Mouse (Mus musculus): ENCODE measurements around the gene Ptpn14.

Ptpn14 gene

GRCm38 (mm10) chr1:189767910-189768309 is 39.8 kb downstream of the Ptpn14 start:
- DNase-seq (ENCODE audit: low read depth, low spot score) = no peak

- no peak for DNase-seq (ENCODE audit: low read depth, low spot score)
Observed at GRCm38 (mm10) chr1:189770516-189770915, 42.4 kb downstream of the Ptpn14 start.

GRCm38 (mm10) chr1:189772707-189773106 is 44.6 kb downstream of the Ptpn14 start:
- no peak for DNase-seq (ENCODE audit: low read depth, low spot score)

DNA sequence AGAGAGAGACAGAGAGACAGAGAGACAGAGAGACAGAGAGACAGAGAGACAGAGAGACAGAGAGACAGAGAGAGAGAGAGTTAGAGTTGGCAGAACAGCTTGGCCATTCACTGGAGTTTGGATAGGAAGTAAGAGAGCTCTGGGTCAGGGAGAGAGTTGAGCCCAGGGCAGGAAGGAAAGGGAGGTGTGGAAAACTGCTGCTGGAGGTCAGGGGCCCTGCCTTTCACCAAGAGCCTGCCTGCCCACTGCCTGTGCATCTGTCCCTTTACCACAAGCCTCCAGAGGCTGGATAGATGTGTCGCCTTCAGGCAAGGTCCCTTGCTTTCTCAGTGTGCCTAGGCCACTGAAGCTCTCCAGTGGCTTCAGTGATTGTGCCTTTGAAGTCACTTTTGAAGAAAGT is 46.7 kb downstream of the Ptpn14 start:
- no peak for DNase-seq (ENCODE audit: low read depth, low spot score)

DNA sequence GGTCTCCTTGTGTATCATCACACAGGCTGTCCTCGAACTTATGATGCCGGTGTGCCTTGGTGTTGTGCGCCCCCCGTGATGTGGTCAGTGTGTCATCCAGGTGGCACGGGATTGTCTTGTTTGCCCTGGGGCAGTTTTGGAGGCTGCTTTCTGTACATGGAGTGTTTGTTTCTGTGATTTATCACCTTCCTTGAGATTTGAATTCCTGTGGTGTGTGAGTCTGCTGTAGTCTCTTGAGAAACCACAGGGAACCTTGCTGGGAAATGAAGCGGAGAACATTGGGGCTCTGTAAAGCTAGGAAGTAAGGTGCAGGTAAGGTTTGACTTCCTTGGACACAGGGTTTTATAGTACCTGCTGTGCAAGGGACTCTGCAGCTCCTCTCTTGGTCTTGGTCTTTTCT is 49.1 kb downstream of the Ptpn14 start:
- DNase-seq (ENCODE audit: low read depth, low spot score) = no peak

GRCm38 (mm10) chr1:189778343-189778742 is 50.3 kb downstream of the Ptpn14 start:
- no peak for DNase-seq (ENCODE audit: low read depth, low spot score)

DNA sequence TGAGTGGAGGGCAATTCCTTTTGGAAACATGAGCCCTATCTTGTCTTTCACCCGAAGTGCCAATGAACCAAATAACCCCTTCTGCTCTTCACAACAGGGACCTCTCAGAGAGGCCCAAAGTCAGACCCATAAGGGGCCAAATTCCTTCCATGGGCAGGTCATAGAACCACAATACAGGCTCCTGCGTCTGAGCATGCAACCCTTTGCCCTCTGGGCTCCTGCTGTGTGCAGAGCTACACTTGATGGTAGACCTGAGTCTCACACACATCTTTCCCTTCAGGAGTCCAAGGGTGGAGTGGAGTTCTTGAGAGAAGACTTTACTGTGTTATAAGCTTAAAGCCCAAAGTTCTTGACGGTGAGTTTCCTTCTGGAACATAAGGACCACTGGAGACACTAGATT is 51.2 kb downstream of the Ptpn14 start:
- DNase-seq (ENCODE audit: low read depth, low spot score) = no peak

DNA sequence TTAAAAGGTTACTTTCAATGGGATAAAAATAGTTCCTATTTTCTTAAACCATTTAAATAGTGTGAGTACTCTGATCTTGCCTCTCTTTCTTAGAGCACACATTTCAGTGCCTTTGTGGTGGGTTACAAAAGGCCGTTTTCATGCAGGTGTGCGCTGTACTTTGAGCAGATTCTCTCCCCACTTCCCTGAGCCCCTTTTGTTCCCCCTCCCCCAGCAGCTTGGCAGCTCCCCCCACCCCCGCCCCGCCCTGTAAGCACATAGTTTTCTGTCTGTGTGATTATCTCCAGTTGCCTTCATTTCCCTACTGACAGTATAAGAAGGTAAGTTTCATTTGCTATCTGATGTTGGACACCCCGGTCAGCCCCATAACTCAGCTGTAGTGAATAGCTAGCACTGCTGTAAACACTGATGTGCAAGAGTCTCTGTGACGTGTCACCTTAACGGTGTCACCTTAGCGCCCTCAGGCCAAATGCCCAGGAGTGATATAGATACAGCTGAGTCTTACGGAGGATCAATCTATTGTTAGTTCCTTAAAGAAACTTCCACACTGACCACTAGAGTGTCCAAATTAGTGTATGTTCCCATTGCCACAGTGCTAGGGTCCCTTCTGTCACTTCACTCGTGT is 53.8 kb downstream of the Ptpn14 start:
- DNase-seq (ENCODE audit: low read depth, low spot score) = no peak

DNA sequence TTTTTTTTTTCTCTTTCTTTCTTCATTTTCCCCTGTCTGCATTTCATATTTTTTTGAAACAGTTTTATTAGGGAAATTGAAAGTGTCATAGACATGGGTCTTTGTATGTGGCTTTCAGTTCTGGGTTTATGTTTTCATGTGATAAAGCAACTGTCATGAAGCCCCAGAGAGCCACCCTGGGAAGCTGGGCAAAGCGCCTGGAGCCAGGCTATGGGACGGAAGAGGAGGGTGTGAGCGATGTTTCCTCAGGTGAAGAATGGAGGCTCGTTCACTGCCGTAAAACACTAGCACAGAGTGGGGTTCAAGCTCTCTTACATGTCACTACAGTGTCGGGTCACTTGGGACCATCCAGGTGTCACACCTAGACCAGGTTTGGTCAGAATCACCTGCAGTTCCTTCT is 54.6 kb downstream of the Ptpn14 start:
- no peak for DNase-seq (ENCODE audit: low read depth, low spot score)

DNA sequence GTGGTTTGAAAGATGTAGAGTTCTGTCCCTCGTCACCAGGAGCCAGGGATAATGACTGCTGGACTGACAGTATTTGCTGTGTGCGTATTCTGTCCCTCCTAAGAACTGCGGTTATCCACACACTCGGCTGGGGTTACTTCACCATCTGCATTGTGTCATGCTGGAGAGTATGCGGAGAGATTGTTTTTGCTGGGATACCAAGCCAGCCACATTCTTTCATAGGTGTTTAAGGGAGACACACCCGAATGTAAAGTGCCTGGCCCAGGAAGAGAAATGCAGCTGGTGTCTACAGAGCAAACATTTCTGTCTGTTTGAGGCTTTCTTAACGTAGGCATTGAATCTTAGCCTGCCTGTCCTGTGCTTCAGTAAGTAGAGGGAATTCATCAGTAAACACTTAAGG is 56.4 kb downstream of the Ptpn14 start:
- DNase-seq (ENCODE audit: low read depth, low spot score) = no peak

DNA sequence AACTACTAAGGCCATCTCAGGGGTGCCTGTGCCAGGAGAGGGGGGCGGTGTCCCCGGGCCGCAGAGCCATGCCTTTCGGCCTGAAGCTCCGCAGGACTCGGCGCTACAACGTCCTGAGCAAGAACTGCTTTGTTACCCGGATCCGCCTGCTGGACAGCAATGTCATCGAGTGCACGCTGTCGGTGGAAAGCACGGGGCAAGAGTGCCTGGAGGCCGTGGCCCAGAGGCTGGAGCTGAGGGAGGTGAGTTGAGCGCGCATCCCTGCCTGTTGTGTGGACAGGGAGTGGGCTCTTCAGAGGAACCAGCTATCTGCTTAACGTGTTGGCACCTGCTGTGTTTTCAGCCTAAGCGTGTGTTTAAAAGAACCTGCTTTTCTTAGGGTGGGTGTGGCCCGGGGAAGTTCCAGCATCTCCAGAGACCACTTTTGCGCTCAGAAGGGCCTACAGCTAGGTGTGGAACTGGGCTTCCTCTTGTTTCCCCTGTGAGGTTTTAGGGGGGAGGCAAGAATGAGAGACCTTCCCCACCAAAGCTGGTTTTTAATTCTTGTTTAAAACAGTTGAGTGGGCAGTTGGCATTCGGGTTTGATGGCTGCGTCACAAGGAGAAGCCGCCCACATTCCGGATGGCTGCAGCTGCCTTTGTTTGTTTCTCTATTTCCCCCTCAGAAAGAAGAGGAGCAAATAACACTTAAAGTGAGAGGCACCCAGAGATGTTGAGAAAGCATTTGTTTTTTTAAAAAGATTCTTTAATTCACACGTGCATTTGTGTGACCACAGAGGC is 58.8 kb downstream of the Ptpn14 start:
- no peak for DNase-seq (ENCODE audit: low read depth, low spot score)

DNA sequence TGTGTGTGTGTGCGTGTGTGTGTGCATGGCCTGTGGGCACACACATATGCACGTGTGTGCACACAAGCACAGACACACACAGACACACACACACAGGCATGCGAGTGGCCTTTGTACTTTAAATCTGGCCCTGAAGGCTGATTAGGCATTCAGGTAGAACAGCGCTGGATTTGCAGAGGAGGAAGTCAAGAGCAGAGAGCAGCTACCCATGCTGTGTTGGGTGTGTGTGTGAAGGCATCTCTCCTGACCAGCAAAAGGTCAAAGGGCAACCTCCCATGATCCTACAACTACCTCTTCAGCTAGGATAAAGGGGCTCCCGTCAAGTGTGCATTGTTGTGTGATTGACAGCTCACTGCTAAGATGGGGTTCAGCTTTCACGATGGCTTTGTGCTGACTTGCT is 61.5 kb downstream of the Ptpn14 start:
- DNase-seq (ENCODE audit: low read depth, low spot score) = no peak

DNA sequence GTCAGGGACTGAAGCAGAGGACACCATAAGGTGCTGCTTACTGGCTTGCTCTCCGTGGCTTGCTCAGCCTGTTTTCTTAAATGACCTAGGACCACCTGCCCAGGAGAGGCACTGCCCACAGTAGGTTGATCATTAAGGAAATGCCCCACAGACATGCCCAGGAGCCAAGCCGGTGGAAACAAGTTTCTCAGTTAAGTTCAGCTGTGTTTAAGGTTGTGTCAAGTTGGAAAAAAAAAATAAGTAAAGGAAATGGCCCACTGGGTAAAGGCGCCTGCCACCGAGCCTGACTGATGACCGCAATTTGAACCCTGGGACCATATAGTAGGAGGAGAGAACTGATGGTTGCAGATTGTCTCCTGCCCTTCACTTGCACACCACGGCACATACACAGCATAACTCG is 62.6 kb downstream of the Ptpn14 start:
- DNase-seq (ENCODE audit: low read depth, low spot score) = no peak

DNA sequence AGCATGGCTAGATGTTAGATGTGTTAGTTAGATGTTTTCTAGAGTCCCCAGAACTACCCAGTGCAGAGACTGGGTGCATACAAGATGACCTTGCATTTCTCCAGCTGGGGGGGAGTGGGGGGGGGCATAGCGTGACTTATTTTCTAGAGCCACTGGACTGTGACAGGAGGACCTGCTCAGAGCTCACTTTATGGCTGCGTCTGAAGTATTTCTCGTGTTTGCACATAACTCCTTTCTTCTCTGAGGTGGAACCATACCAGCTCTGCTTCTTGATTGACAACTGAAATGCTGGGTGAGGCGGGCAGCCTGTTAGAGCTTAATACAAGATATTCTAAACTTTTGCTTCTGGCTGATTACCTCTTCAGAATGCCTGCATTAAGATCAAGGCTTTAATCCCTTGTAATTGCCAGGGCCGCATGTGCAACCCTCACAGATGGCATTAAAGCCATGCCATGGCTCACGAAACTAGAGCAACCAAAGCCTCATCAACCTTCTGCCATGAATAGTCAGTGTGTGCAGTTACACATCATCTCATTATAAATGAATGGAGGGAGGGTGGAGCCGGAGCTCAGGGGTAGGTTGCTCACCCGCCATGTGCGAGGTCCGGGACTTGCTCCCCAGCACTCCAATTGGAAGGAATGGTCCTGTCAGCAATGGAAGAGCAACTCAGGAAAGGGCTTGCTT is 63.6 kb downstream of the Ptpn14 start:
- DNase-seq (ENCODE audit: low read depth, low spot score) = no peak

DNA sequence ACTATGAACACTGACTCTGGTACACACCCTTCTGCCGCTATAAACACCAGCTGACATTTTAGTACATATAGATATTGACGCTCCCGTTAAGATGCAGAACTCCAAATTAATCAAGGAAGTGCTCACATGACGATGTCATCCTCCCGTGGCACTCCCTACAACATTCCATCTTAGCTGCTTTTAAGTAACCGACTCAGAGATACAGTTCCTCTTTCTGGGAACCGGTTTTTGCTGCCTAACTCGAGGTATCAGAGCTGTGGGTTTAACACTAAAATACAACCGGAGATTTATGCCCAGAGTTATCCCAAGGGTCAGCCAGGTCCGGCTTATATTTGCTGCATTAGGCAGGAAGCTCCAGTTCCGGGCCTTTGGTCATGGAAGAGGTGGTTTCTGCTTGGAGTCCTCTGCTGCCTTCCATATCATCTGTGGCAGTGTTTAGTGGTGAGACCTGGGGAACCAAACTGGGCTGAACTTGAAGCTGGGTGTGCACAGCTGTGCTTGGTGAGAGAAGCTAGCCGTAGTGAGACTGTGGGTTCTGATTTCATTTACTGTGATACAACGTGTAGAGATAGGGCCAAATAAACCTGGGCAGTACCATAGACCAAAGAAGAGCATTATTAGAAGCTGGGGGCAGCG is 64.6 kb downstream of the Ptpn14 start:
- no peak for DNase-seq (ENCODE audit: low read depth, low spot score)

- no peak for DNase-seq (ENCODE audit: low read depth, low spot score)
Observed at GRCm38 (mm10) chr1:189798949-189799348, 70.9 kb downstream of the Ptpn14 start.

GRCm38 (mm10) chr1:189800211-189800961 is 72.3 kb downstream of the Ptpn14 start:
- no peak for DNase-seq (ENCODE audit: low read depth, low spot score)

GRCm38 (mm10) chr1:189801303-189801702 is 73.2 kb downstream of the Ptpn14 start:
- DNase-seq (ENCODE audit: low read depth, low spot score) = no peak

- no peak for DNase-seq (ENCODE audit: low read depth, low spot score)
Observed at GRCm38 (mm10) chr1:189802575-189802974, 74.5 kb downstream of the Ptpn14 start.

DNA sequence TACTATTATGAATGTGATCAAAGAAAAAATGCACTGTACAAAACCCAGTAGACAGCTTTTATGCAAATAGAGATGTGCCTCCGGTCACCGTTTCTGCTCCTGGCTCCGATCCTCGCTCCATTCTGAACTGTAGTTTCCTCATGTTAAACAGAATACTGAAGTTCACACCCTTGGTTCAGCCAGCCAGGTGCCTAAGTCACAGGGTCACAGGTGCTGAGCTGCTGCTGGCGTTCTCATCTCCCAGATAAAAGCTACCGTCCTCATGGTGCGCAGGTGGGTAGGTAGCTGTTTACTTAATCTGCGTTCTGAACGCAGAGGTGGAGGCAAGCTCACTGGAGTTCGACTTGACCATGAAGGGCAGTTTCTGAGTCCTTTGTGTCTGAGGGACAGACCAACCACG is 75.7 kb downstream of the Ptpn14 start:
- DNase-seq (ENCODE audit: low read depth, low spot score) = no peak

DNA sequence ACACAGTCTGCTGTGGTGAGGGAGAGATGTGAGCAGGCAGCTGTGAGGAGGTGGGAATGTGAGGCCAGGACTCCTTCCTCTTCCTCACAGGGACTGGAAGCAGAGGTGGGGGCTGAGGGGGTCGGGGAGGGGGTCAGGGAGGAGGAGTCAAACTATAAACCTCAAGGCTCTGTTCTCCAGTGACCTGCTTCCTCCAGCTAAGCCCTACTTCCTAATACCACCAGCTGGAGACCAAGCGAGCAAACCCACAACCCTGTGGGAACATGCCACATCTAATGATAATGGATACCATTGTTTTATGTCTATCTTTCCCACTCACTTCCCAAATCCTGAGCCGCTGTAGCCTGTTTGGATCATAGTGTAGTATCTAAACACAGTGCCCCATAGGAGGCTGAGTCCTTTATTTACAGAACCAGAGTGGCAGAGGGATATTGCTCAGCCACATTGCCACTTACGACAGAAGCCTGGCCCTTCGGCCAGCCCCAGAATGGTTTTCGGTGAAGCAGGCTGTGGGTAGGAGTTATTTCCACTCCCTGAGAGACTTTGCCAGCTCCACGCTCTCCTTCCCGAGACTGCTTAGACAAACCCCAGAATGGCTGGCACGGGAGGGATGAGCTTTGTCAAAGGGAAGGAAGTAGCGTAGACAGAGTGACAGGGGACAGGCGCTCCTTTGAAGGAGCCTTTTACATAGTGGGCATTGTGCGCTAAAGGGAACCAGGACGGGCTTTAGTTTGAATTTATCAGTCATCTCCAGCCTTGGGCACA is 78.6 kb downstream of the Ptpn14 start:
- DNase-seq (ENCODE audit: low read depth, low spot score) = no peak

Data from WW6 (cell line).